Mouse (Mus musculus) neural tube, embryonic 13.5 days (tissue): ENCODE data around the gene Sec31a. TPM values are rescaled to one million over a fixed set of nuclear protein-coding genes. Genes with fewer than 3 reads are reported as not detected.

Experiments
- ATAC-seq: fragments of 200-750 bp; cut with Nextera tagmentation; 2 replicates; pipeline ENCODE4 v1.8.0; 2017; ENCODE audit warnings: low read depth, mild to moderate bottlenecking, moderate TSS enrichment, moderate library complexity
- H3K27ac ChIP-seq: fragments of 300-500 bp; sonication (generic); replicated peaks from 2 replicates; pipeline ENCODE4 v1.5.1; 2015; ENCODE audit warnings: moderate library complexity, mild to moderate bottlenecking, inconsistent platforms
- H3K27me3 ChIP-seq: fragments of 300-500 bp; sonication (generic); 2 replicates; pipeline ENCODE4 v1.6.1; 2015; ENCODE audit warnings: mild to moderate bottlenecking, inconsistent platforms
- H3K36me3 ChIP-seq: fragments of 300-500 bp; sonication (generic); 2 replicates; pipeline ENCODE4 v1.6.1; 2015; ENCODE audit warnings: mild to moderate bottlenecking, inconsistent platforms
- H3K4me1 ChIP-seq: fragments of 300-500 bp; sonication (generic); replicated peaks from 2 replicates; pipeline ENCODE4 v1.6.1; 2015; ENCODE audit warnings: inconsistent platforms
- H3K4me2 ChIP-seq: fragments of 300-500 bp; sonication (generic); 2 replicates; pipeline ENCODE4 v1.6.1; 2015; ENCODE audit warnings: inconsistent platforms, mild to moderate bottlenecking, moderate library complexity
- H3K4me3 ChIP-seq: fragments of 300-500 bp; sonication (generic); 2 replicates; pipeline ENCODE4 v1.5.1; 2015; ENCODE audit warnings: mild to moderate bottlenecking, inconsistent platforms
- H3K9ac ChIP-seq: fragments of 300-500 bp; sonication (generic); 2 replicates; pipeline ENCODE4 v1.6.1; 2015; ENCODE audit warnings: moderate library complexity, mild to moderate bottlenecking, inconsistent platforms
- H3K9me3 ChIP-seq: fragments of 300-500 bp; sonication (generic); 2 replicates; pipeline ENCODE4 v1.6.1; 2016; ENCODE audit warnings: inconsistent platforms
- WGBS: fragments of 180-500 bp; shearing (Covaris S2); methylation state at CpG from one replicate; pipeline ENCODE4 v1.1.7; 2015; 5-methylcytosine and 5-hydroxymethylcytosine counted together
- polyA plus RNA-seq: library from polyadenylated mRNA; unstranded; fragments of >200 nt; fragmentation: Nextera tagmentation; extraction: Ambion mirVana; gene quantifications from 2 replicates; pipeline ENCODE4 v1.2.1, GENCODE M21; 2015

Gene Sec31a
- 106 and 118 TPM in 2 replicates for polyA plus RNA-seq

DNA sequence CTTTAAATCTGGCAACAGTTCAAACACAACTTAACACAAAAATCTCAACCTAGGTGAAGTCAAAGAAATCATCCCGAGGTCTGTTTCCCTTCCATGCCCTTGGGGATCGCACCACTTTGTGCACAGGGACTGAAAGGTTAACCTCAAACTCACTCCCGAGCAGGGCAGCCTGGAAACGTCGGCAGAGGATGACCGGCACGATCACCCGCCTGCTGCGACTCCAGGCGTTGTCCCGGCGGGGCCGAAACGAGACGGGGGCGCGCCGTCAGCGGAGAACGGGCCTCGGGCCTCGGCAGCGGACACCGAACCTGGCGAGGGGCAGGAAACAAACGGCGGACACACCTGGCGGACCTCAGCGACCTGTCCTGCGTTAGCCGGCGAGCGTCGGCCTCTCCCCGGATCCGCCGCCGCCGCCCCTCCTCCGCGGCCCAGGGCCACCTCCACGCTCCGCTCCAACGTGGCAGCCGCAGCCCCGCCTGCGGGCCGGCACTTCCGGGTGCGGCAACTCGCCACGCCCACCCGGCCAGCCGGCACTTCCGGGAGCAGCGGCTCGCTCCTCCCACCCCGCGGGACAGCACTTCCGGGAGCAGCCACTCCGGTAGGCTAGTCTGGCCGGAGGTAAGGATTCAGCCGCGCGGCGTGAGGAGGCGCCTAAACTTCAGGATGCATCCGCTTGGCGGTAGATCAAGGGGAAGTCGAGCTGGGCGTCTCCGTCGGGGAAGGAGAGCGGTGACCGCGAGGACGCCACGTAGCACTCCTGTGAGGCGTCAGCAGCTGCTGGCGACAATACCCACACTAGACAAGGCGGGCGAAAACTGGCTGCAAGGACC lies at the start of gene Sec31a:
TSS of gene Sec31a (minus strand) at position 474 of the 830 bp plus-strand sequence.
- Histone ChIP-seq H3K4me3 (peak within 1 kb of the TSS; percentile 86), H3K9me3 (no peaks in the 10 kb centered on the region)

DNA sequence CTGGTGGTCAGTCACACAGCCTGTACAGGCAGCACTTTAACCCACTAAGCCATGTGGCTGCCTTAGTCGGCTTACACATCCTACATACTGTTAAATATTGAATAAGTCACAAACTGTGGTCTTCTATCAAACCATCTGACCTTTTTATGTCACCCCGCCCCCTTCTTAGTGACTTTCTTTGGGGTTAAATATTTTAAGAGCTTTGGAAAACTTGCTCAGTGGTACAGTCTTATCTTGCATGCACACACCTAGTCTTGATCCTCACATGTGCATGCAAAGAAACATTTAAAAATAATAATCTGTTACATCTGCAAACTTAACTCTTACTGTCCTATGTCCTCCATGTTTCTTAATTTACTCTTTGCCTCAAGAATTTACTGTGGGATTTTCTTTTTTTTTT lies 46.3 kb upstream of the Sec31a start:
- Histone ChIP-seq H3K4me3 (no peak overlapping the region), H3K9ac (no peak overlapping the region), H3K27me3 (no peaks in the 10 kb centered on the region), H3K4me1 (no peaks in the 10 kb centered on the region), H3K27ac (no peak overlapping the region), H3K9me3 (no peaks in the 10 kb centered on the region), H3K36me3 (peaks cover 31% of the 10 kb centered on the region), H3K4me2 (no peak overlapping the region)
- WGBS, result 91% methylated on average over 2 of the region's 2 CpGs
- ATAC-seq, result no peak

More for the DNA sequence above, at the start of gene Sec31a:
- Histone ChIP-seq H3K4me1 (peaks cover 30% of the 10 kb centered on the region), H3K4me2 (peak within 1 kb of the TSS; percentile 73), H3K27ac (peak within 1 kb of the TSS; percentile 92), H3K9ac (peak within 1 kb of the TSS; percentile 87), H3K27me3 (no peaks in the 10 kb centered on the region), H3K36me3 (peaks cover 31% of the 10 kb centered on the region)
- peak; percentile 98 for ATAC-seq
- under 1% methylated on average over 75 of the region's 82 CpGs for WGBS

DNA sequence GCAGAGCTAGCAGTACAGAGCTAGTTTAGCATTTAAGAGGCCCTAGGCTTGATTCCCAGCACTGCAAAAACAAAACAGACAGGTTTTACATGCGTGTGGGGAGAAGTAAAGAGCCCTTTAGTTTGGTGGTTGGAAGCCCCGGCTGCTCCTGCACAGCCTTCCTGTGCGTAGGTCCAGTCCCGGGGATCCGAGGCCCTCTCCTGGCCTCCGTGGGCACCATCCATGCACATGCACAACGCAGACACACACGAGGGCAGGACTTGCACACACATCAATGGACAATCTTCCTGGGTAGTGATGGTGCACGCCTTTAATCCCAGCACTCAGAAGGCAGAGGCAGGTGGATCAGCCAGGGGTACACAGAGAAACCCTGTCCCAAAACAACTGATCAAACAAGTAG lies 45.5 kb upstream of the Sec31a start:
- H3K27me3 ChIP-seq, result no peaks in the 10 kb centered on the region
- H3K36me3 ChIP-seq, result peaks cover 33% of the 10 kb centered on the region
- H3K9me3 ChIP-seq, result no peaks in the 10 kb centered on the region
- no peak for ATAC-seq
- no peak overlapping the region for H3K4me2 ChIP-seq
- 95% methylated on average over 9 of the region's 9 CpGs for WGBS
- no peak overlapping the region for H3K27ac ChIP-seq
- H3K4me1 ChIP-seq, result no peaks in the 10 kb centered on the region
- no peak overlapping the region for H3K4me3 ChIP-seq
- H3K9ac ChIP-seq, result no peak overlapping the region

DNA sequence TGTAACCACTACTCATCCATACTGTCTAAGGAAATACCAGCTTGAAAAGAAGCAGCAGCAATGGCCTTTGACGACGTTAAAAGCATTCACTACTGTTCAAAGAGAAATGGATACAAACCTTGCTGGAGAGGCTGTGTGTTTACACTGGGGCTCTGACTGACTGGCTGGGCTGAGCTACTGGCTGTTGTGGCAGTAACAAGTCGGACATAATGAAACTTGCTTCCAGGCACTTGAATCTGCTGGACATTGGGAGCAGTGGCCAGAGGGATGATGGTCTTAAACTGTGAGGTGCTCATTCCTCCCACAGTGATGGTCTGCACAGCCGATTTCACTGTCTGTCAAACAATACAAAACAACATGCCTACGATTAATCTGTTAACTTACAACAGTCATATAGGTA lies 43.4 kb upstream of the Sec31a start:
- Histone ChIP-seq H3K4me1 (no peaks in the 10 kb centered on the region), H3K4me2 (no peak overlapping the region), H3K27ac (no peak overlapping the region), H3K27me3 (no peaks in the 10 kb centered on the region), H3K9ac (no peak overlapping the region), H3K4me3 (no peak overlapping the region), H3K36me3 (peaks cover 38% of the 10 kb centered on the region), H3K9me3 (no peaks in the 10 kb centered on the region)
- ATAC-seq, result no peak
- 94% methylated on average over 5 of the region's 5 CpGs for WGBS

DNA sequence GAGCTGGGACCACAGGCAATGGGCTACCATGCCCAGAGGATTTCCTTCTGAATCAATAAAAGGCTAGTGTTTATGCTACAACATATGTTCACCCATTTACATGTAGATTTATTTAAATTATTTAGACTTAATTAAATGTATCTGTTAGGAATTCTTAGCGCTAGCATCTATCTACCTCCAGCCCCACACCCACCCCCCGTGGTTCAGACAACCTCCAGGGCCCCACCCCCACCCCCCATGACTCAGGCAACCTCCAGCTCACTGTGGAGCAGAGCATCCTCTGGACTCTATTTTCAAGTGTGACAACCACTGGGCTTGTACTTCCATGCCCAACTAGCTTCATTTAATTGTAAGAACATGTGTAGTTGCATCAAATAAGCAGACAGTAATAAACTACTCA lies 35.8 kb upstream of the Sec31a start:
- Histone ChIP-seq H3K9me3 (no peaks in the 10 kb centered on the region), H3K4me2 (no peak overlapping the region), H3K36me3 (peaks cover 45% of the 10 kb centered on the region), H3K9ac (no peak overlapping the region), H3K4me1 (no peaks in the 10 kb centered on the region), H3K4me3 (no peak overlapping the region), H3K27ac (no peak overlapping the region), H3K27me3 (no peaks in the 10 kb centered on the region)
- no peak for ATAC-seq
- 71% methylated on average over 2 of the region's 2 CpGs for WGBS

DNA sequence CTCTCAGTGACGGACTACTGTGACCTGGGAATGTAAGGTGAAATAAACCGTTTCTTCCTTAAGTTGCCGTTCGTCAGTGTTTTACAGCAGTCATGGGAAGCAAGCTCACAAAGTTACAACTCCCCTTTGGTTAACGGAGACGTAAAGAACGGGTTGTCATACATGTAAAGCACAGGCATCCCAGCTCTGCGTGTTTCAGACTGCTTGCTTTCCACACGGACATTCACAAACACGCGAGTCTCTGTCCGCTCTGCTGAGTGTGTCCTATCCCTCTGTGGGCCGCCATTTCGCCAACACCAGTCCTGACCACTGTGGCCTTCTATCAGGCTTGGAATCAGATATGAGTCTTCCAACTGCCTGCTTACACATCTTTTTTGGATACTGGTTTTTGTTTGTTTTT lies 22.8 kb upstream of the Sec31a start:
- ATAC-seq, result no peak
- Histone ChIP-seq H3K9ac (no peak overlapping the region), H3K36me3 (peaks cover 17% of the 10 kb centered on the region; the same call in 1 of the 2 replicates), H3K9me3 (no peaks in the 10 kb centered on the region), H3K4me3 (no peak overlapping the region), H3K27ac (no peak overlapping the region), H3K27me3 (no peaks in the 10 kb centered on the region), H3K4me2 (no peak overlapping the region), H3K4me1 (no peaks in the 10 kb centered on the region)
- WGBS, result 93% methylated on average over 14 of the region's 14 CpGs

DNA sequence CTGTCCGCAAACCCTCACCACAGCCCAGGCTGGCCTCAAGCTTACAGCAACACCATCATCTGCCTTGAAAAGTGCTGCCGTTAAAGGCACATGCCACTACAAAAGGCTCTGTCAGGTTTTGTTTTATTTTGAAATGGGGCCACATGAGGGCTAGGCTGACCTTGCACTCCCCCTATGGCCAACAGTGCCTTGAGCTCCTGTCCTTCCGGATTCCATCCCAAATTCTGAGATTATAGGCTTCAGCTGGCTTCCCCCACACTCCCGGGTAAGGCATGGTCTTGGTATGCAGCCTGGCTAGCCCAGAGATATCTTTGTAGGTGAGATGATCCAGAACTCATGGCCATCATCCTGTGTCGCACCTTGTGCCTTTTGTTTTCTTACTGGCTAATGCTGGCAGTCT lies 21.9 kb upstream of the Sec31a start:
- H3K9me3 ChIP-seq, result no peaks in the 10 kb centered on the region
- H3K4me2 ChIP-seq, result no peak overlapping the region
- no peaks in the 10 kb centered on the region for H3K4me1 ChIP-seq
- H3K4me3 ChIP-seq, result no peak overlapping the region
- H3K36me3 ChIP-seq, result peaks cover 17% of the 10 kb centered on the region; the same call in 1 of the 2 replicates
- no peak overlapping the region for H3K9ac ChIP-seq
- no peaks in the 10 kb centered on the region for H3K27me3 ChIP-seq
- WGBS, result 93% methylated on average over 5 of the region's 5 CpGs
- no peak overlapping the region for H3K27ac ChIP-seq
- no peak for ATAC-seq

DNA sequence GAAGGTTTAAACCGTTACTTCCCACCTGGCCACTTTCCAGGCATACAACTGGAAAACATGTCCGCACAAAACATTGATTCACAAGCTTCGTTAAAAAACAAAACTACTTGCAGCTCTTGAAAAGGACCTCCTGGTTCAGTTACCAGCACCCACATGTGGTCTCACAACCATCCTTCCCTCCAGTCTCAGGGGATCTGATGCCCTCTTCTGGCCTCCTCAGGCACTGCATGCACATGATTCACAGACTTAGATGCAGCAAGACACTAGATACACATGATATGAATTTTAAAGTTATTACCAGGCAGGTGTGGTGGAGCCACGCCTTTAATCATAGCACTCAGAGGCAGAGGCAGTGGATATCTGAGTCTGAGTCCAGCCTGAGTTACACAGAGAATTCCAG lies 21.1 kb upstream of the Sec31a start:
- H3K4me1 ChIP-seq, result no peaks in the 10 kb centered on the region
- no peak overlapping the region for H3K4me2 ChIP-seq
- H3K27ac ChIP-seq, result no peak overlapping the region
- H3K36me3 ChIP-seq, result peaks cover 17% of the 10 kb centered on the region; the same call in 1 of the 2 replicates
- H3K9ac ChIP-seq, result no peak overlapping the region
- no peak for ATAC-seq
- WGBS, result 97% methylated on average over 4 of the region's 4 CpGs
- H3K4me3 ChIP-seq, result no peak overlapping the region
- H3K27me3 ChIP-seq, result no peaks in the 10 kb centered on the region
- H3K9me3 ChIP-seq, result no peaks in the 10 kb centered on the region

DNA sequence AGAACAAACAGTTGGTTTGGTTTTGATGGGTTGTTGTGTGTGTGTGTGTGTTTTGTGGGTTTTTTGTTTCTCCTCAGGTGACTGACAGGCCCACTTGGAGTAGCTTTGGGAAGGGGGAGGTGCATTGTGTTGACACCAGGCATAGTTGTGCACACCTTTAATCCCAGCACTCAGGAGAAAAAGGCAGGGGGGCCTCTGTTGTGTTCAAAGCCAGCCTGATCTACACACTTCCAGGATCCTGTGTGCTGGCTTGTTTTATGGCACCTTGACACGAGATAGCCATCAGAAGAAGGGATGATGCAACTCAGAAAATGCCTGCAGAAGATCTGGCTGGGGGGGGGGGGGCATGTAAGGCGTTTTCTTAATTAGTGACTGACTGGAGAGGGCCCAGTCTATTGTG lies 14.9 kb upstream of the Sec31a start:
- WGBS, result 51% methylated on average over 2 of the region's 2 CpGs

DNA sequence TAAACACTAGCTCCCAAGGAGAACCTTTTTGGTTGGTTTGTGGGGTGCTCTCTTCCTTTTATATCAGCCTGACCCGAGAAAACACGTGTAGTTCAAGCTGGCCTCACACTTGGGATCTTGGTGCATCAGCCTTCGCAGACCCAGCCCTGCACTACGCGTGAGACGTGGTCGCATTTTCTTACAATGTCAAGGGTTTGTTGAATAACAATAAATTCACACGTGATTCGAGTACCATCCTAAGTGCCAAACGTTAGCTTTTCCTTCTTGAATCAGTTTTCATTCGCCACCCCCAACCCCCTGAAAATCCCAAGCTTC lies 14.0 kb upstream of the Sec31a start:
- Histone ChIP-seq H3K9ac (peak overlapping the region; percentile 85), H3K9me3 (no peaks in the 10 kb centered on the region), H3K27me3 (no peaks in the 10 kb centered on the region), H3K4me1 (peaks cover 46% of the 10 kb centered on the region), H3K4me3 (peak overlapping the region; percentile 70), H3K36me3 (peaks cover 25% of the 10 kb centered on the region), H3K4me2 (peak overlapping the region; percentile 98), H3K27ac (peak overlapping the region; percentile 92)
- peak; percentile 25 for ATAC-seq
- 6% methylated on average over 11 of the region's 11 CpGs for WGBS

More for the DNA sequence above, 14.9 kb upstream of the Sec31a start:
- Histone ChIP-seq H3K27ac (no peak overlapping the region), H3K9ac (no peak overlapping the region), H3K4me2 (peak overlapping the region; percentile 98; the same call in 1 of the 2 replicates), H3K36me3 (peaks cover 15% of the 10 kb centered on the region), H3K4me1 (peaks cover 37% of the 10 kb centered on the region), H3K27me3 (no peaks in the 10 kb centered on the region), H3K9me3 (no peaks in the 10 kb centered on the region), H3K4me3 (no peak overlapping the region)
- ATAC-seq, result no peak

DNA sequence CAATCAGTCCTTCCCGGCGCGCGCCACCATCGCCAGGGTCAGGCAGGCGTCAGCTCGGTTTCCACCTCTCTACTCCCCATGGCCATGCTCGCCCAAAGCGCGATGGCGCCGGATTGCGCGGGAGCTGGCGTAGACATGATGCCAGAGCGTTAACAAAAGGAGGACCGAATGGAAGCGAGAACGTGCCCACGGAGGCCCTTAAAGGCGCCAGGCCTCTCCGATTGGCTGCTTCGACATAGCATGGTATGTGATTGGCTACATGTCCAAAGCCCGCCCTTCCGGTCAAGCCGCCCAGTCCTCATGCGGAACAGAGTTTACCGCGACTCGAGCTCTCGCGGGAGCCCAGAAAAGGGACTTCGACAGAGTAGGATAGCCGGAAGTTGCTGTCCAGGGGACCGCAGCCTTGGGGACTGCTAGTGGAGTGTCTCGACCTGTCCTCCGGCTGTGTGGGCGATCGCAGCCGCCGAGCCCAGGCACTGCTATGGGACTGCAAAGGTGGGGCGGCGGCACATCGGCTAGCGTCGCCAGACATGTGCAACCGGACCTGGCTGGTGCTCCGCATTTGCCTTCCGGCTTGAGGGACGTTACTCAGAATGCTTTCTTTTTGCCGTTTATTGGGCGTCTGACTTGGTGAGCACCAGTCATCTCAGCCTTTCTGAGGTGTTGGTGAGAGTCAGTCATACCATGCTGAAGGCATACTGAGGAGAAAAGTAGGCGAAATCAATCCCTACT lies 13.5 kb upstream of the Sec31a start:
- ATAC-seq, result peak; percentile 100
- peaks cover 52% of the 10 kb centered on the region for H3K4me1 ChIP-seq
- no peaks in the 10 kb centered on the region for H3K27me3 ChIP-seq
- H3K9me3 ChIP-seq, result no peaks in the 10 kb centered on the region
- peak overlapping the region; percentile 92 for H3K27ac ChIP-seq
- H3K9ac ChIP-seq, result peak overlapping the region; percentile 94
- H3K4me3 ChIP-seq, result peak overlapping the region; percentile 70
- under 1% methylated on average over 53 of the region's 53 CpGs for WGBS
- H3K4me2 ChIP-seq, result peak overlapping the region; percentile 98
- H3K36me3 ChIP-seq, result peaks cover 30% of the 10 kb centered on the region

DNA sequence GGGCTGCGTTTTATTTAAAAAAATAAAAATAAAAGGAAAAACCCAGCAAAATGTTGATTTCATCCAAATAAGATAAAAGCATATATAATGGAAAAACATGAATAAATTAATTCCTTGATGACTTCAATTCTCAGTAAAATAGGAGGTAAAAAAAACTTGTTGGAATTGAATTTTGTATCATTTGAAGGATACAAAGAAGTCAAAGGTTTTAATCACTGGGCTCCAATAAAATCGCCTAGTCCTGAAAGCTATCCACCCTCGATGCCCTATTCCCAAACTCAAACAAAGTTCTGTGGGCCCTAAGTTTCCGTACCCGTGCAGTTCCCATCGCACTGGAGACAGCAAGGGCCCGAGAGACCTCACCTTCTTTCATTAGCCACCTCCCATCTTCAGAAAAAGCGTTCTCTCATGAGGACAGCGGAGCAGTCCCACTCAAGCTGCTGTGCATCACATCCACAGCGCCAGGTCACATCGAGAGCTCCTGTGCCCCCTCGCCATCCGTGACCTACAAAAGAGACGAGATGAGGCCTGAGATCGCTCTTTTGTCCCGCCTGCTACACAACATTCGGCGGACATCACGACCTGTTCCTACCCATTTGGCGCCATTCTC lies 12.8 kb upstream of the Sec31a start:
- Histone ChIP-seq H3K4me2 (peak overlapping the region; percentile 98), H3K9me3 (no peaks in the 10 kb centered on the region), H3K4me1 (peaks cover 58% of the 10 kb centered on the region), H3K27me3 (no peaks in the 10 kb centered on the region), H3K4me3 (peak overlapping the region; percentile 70), H3K9ac (peak overlapping the region; percentile 94), H3K36me3 (peaks cover 37% of the 10 kb centered on the region), H3K27ac (peak overlapping the region; percentile 92)
- WGBS, result under 1% methylated on average over 20 of the region's 20 CpGs
- ATAC-seq, result peak; percentile 78
